Mouse (Mus musculus) kidney, embryonic 15.5 days (tissue): ENCODE measurements around the gene Prn. TPM values are rescaled to one million over a fixed set of nuclear protein-coding genes. Genes with fewer than 3 reads are reported as not detected.

Source experiments
- ATAC-seq: fragments of 200-750 bp; cut with Nextera tagmentation; replicated peaks from 2 replicates; pipeline ENCODE4 v1.8.0; 2017; ENCODE audit warnings: moderate TSS enrichment; ENCODE audit not compliant: low FRiP score
- H3K27ac ChIP-seq: fragments of 300-500 bp; sonication (generic); 2 replicates; pipeline ENCODE4 v1.5.1; 2015; ENCODE audit warnings: mild to moderate bottlenecking, inconsistent platforms
- H3K27me3 ChIP-seq: fragments of 300-500 bp; sonication (generic); 2 replicates; pipeline ENCODE4 v1.6.1; 2015; ENCODE audit warnings: inconsistent platforms
- H3K36me3 ChIP-seq: fragments of 300-500 bp; sonication (generic); 2 replicates; pipeline ENCODE4 v1.6.1; 2015; ENCODE audit warnings: inconsistent platforms
- H3K4me1 ChIP-seq: fragments of 300-500 bp; sonication (generic); 2 replicates; pipeline ENCODE4 v1.6.1; 2015; ENCODE audit warnings: inconsistent platforms
- H3K4me2 ChIP-seq: fragments of 300-500 bp; sonication (generic); 2 replicates; pipeline ENCODE4 v1.6.1; 2015; ENCODE audit warnings: moderate library complexity, mild to moderate bottlenecking, inconsistent platforms
- H3K4me3 ChIP-seq: fragments of 300-500 bp; sonication (generic); replicated peaks from 2 replicates; pipeline ENCODE4 v1.5.1; 2015; ENCODE audit warnings: mild to moderate bottlenecking, inconsistent platforms
- H3K9ac ChIP-seq: fragments of 300-500 bp; sonication (generic); 2 replicates; pipeline ENCODE4 v1.6.1; 2015; ENCODE audit warnings: mild to moderate bottlenecking, inconsistent platforms
- H3K9me3 ChIP-seq: fragments of 300-500 bp; sonication (generic); replicated peaks from 2 replicates; pipeline ENCODE4 v1.6.1; 2016; ENCODE audit warnings: inconsistent platforms
- WGBS: fragments of 180-500 bp; shearing (Covaris S2); methylation state at CpG from one replicate; pipeline ENCODE4 v1.1.7; 2015; ENCODE audit warnings: mixed read lengths; 5-methylcytosine and 5-hydroxymethylcytosine counted together
- polyA plus RNA-seq: library from polyadenylated mRNA; unstranded; fragments of >200 nt; fragmentation: Nextera tagmentation; extraction: Ambion mirVana; gene quantifications from 2 replicates; pipeline ENCODE4 v1.2.1, GENCODE M21; 2015

Prn gene
- polyA plus RNA-seq, 1 experiment from 2014 or later: not detected

DNA sequence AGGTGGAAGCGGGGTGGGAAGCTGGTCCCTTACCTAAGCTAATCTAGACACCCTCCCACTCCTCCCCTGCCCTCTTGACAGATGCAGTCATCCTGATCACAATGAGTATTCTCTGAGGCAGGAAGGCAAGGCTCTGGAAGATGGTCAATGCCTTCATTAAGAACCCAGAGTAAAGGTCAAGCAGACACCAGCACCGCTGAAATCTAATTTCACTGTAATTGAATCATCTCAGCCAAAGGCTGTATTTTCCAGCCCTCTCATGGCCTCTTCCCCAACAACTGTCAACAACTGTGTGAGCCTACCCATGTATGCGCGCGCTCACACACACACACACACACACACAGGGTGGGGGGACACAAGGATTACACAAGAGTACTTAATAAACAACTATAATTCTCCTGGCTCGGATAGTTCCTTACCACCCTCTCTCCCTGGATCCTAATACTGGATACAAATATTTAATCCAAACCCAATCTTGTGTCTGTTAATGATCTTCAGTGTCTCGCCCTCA lies 1.4 kb upstream of the Prn start:
- no peak overlapping the region for H3K9ac ChIP-seq
- WGBS: 68% methylated on average over 7 of the region's 7 CpGs
- no peak overlapping the region for H3K4me2 ChIP-seq
- H3K36me3 ChIP-seq: no peaks in the 10 kb centered on the region
- H3K27ac ChIP-seq: peak overlapping the region; percentile 28; the same call in 1 of the 2 replicates
- peaks cover 31% of the 10 kb centered on the region for H3K4me1 ChIP-seq
- no peak overlapping the region for H3K4me3 ChIP-seq
- no peaks in the 10 kb centered on the region for H3K9me3 ChIP-seq
- H3K27me3 ChIP-seq: 0 out of 2 replicates have a peak, but pooled peaks cover 3% of the 10 kb centered on the region
- ATAC-seq: peak; percentile 56

DNA sequence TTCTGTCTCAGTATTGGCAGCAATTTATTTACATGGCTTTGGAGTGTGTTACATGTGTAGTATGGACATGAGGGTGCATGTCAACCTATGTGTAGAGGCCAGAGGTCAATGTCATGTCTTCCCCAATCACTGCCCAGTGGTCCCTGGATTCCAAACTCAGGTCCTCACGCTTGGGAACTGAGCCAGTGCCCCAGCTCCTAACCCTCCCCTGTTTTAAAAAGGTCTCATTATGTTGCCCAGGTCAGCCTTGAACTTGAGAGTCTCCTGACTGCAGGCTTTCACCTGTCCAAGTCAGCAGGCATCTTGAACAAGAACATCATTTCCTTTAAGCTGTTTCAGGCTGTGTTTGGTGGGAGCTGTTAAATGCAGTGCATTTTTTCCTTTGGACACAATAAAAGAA lies 851 bp upstream of the Prn start:
- no peaks in the 10 kb centered on the region for H3K36me3 ChIP-seq
- H3K4me1 ChIP-seq: peaks cover 31% of the 10 kb centered on the region
- H3K9me3 ChIP-seq: no peaks in the 10 kb centered on the region
- H3K4me2 ChIP-seq: peak overlapping the region; percentile 88; the same call in 1 of the 2 replicates
- H3K9ac ChIP-seq: no peak overlapping the region
- 0 out of 2 replicates have a peak overlapping the region, but pooled peaks have one; percentile 28 for H3K27ac ChIP-seq
- peak; percentile 12 for ATAC-seq
- 0 out of 2 replicates have a peak, but pooled peaks cover 3% of the 10 kb centered on the region for H3K27me3 ChIP-seq
- 38% methylated on average over 1 of the region's 1 CpGs for WGBS
- H3K4me3 ChIP-seq: no peak overlapping the region

DNA sequence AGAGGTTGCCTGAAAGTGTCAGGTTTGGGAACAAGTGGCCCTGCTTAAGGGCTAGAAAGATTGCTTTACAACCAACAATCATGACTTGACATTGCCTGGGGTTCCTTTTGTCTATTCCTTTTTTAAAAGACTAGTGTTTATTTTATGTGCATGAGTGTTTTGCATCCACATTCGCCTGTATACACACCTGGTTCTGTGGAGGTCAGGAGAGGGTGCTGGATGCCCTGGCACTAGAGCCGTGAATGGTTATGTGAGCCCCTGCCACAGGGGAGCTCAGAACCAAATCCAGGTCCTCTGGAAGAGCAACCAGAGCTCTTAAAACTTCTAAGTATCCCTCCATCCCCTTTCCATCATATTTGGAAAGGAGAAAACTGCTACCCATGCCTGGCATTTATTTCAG lies 1.1 kb downstream of the Prn start:
- H3K4me1 ChIP-seq: peaks cover 31% of the 10 kb centered on the region
- H3K4me2 ChIP-seq: peak overlapping the region; percentile 88
- no peak overlapping the region for H3K9ac ChIP-seq
- no peaks in the 10 kb centered on the region for H3K9me3 ChIP-seq
- no peak for ATAC-seq
- H3K27ac ChIP-seq: no peak overlapping the region
- 0 out of 2 replicates have a peak, but pooled peaks cover 3% of the 10 kb centered on the region for H3K27me3 ChIP-seq
- H3K4me3 ChIP-seq: peak overlapping the region; percentile 76
- 68% methylated on average over 2 of the region's 2 CpGs for WGBS
- H3K36me3 ChIP-seq: no peaks in the 10 kb centered on the region

DNA sequence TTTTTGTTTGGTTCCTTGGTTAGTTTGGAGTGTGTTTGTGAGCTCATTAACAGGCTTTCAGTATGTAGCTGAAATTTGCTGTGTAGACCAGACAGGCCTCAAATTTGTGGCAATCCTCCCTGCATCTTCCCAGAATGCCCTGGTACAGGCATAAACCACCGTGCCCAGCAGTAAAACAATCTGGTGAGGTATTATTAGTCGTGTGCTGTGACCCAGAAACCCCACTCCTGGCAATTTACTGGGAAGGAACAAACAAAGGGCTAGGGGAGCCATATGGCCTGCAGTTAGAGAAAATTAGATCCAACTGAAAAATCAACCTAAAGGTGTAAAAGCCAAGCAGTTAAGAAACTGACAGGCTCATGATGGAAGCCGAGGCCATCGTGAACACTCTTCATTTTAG lies 1.6 kb downstream of the Prn start:
- Histone ChIP-seq H3K4me2 (peak overlapping the region; percentile 24; the same call in 1 of the 2 replicates), H3K9ac (no peak overlapping the region), H3K4me1 (peaks cover 31% of the 10 kb centered on the region), H3K4me3 (peak overlapping the region; percentile 76; the same call in 1 of the 2 replicates), H3K27me3 (0 out of 2 replicates have a peak, but pooled peaks cover 3% of the 10 kb centered on the region), H3K9me3 (no peaks in the 10 kb centered on the region), H3K27ac (no peak overlapping the region), H3K36me3 (no peaks in the 10 kb centered on the region)
- WGBS: 18% methylated on average over 4 of the region's 4 CpGs
- no peak for ATAC-seq

DNA sequence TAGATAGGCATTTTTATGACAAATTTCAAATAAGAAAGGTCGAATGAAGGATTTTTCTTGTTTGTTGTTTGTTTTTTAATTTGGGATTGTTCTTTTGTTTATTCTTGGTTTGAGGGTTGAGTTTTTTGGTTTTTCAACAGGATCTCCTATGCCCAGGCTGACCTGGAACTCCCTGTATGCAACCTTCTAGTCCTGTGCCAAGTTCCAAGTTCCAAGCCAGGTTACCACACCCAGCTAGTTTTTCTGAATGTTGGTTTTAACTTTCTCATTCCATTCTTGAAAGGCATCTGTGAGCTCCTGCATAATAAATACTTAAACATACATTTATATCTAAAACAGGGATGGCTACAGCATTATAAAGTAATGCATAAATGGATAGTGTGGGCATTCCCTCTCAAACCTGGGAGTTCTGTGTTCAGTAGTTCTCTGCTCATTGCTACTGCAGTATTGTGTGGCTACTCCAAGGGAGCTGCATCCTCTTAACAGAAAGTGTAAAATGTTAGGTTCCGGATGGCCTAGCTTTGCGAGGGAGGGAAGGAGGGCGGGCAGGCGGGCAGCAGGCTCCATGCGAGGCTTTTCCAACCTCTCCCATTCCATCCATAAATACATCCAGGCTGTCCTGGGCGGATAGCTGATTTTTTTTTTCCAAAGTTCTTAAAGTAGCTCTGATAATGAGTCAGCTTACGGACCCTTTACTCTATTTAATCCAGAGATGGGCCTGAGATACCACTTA lies 2.9 kb downstream of the Prn start:
- Histone ChIP-seq H3K4me3 (no peak overlapping the region), H3K9ac (no peak overlapping the region), H3K4me1 (peaks cover 31% of the 10 kb centered on the region), H3K27ac (no peak overlapping the region), H3K36me3 (0 out of 2 replicates have a peak, but pooled peaks cover 3% of the 10 kb centered on the region), H3K27me3 (0 out of 2 replicates have a peak, but pooled peaks cover 3% of the 10 kb centered on the region), H3K9me3 (no peaks in the 10 kb centered on the region), H3K4me2 (0 out of 2 replicates have a peak overlapping the region, but pooled peaks have one; percentile 12)
- no peak for ATAC-seq
- 44% methylated on average over 8 of the region's 8 CpGs for WGBS

DNA sequence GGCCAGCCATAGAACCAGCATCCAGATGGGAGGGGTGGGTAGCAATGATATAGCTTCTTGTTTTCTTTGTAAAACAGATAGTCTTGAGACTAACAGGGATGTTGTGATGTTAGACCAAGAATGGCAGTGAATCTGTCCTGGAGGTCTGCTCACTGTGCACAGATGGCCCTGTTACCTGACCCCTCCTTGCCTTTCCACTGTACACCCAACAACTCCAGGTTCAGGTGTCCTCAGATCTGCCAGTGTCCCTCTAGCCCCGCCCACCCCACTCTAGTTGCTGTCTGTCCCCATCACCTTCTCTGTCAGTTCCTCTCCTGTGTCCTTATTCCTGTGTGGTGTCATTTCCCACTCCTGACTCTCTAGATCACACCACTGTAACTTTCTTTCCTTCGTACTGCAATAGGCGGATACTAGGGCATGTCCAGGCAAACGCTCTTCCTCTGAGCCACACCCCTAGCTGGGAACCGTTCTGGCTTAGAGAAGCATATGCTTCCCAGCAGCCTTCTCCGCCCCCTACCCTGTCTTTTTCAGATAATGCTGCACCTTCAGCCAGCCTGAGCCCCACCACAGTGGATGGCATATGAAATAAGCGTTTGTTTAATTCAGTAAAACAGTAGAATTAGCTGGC lies 22.6 kb downstream of the Prn start:
- no peak overlapping the region for H3K4me3 ChIP-seq

DNA sequence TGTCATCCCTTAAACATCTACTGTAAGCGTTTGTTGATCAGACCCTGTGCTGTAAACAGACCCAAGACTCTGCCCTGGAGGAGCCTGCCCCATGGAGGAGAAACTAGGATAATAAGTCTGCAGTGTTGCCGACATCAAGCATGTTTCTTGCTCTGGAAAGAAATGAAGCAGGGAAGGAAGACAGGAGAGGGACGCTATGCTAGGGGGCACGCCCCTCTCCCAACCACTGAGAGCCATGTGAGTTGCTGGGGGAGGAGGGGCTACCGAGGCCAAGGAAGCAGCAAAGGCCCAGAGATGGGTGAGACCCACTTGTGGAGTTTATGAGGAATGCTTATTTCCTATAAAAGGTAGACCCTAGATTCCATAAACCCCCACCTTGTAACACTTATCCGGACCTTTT lies 23.3 kb downstream of the Prn start:
- Histone ChIP-seq H3K36me3 (peaks cover 12% of the 10 kb centered on the region), H3K27me3 (no peaks in the 10 kb centered on the region), H3K27ac (no peak overlapping the region), H3K9ac (no peak overlapping the region), H3K9me3 (no peaks in the 10 kb centered on the region), H3K4me3 (no peak overlapping the region), H3K4me1 (0 out of 2 replicates have a peak, but pooled peaks cover 2% of the 10 kb centered on the region), H3K4me2 (no peak overlapping the region)
- no peak for ATAC-seq
- 46% methylated on average over 6 of the region's 6 CpGs for WGBS

More for the DNA sequence above, 22.6 kb downstream of the Prn start:
- Histone ChIP-seq H3K9ac (no peak overlapping the region), H3K4me2 (no peak overlapping the region), H3K36me3 (peaks cover 11% of the 10 kb centered on the region), H3K9me3 (no peaks in the 10 kb centered on the region), H3K4me1 (0 out of 2 replicates have a peak, but pooled peaks cover 2% of the 10 kb centered on the region), H3K27me3 (no peaks in the 10 kb centered on the region), H3K27ac (no peak overlapping the region)
- ATAC-seq: 0 out of 2 replicates have a peak, but pooled peaks have one; percentile 15
- 79% methylated on average over 7 of the region's 7 CpGs for WGBS

DNA sequence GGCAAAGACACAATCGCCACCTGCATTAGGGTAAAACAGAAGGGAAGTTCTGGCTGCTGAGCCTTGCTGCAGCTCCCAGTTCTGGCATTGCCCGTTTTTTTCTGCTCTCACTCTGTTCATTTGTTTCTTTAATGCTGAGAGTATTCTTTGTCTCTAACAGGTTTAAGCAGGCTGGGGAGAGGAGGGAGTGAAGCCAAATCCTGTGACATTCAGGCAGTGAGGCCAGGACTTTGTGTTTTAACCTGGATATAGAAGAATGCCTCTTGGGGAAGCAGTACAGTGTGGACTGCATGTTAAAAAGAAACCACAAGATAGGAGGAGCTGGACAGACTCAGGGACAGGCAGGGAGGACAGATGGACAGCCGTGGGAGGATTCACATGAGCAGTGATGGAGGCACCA lies 23.8 kb downstream of the Prn start:
- Histone ChIP-seq H3K27me3 (no peaks in the 10 kb centered on the region), H3K27ac (no peak overlapping the region), H3K36me3 (peaks cover 12% of the 10 kb centered on the region), H3K9me3 (no peaks in the 10 kb centered on the region), H3K4me2 (no peak overlapping the region), H3K4me1 (0 out of 2 replicates have a peak, but pooled peaks cover 2% of the 10 kb centered on the region), H3K4me3 (no peak overlapping the region), H3K9ac (no peak overlapping the region)
- ATAC-seq: no peak
- WGBS: 70% methylated on average over 3 of the region's 3 CpGs

DNA sequence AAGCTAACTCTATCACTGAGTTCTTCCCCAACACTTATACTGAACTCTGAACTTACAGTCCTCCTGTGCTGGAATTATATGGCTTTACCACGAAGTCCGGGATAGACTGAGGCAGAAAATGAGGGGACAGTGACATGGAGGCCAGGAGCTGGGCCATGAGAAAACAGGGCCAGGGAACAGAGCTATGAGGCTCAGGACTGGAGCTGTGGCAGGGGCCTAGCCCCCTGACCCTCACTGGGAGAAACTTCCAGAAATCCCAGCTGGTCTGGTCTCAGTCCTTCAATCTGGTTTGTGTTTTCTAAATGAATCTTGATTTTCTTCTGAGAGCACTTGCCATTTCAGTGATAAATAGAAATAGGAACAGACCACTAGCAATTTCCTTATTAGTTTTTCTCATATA lies 24.5 kb downstream of the Prn start:
- 82% methylated on average over 2 of the region's 2 CpGs for WGBS

DNA sequence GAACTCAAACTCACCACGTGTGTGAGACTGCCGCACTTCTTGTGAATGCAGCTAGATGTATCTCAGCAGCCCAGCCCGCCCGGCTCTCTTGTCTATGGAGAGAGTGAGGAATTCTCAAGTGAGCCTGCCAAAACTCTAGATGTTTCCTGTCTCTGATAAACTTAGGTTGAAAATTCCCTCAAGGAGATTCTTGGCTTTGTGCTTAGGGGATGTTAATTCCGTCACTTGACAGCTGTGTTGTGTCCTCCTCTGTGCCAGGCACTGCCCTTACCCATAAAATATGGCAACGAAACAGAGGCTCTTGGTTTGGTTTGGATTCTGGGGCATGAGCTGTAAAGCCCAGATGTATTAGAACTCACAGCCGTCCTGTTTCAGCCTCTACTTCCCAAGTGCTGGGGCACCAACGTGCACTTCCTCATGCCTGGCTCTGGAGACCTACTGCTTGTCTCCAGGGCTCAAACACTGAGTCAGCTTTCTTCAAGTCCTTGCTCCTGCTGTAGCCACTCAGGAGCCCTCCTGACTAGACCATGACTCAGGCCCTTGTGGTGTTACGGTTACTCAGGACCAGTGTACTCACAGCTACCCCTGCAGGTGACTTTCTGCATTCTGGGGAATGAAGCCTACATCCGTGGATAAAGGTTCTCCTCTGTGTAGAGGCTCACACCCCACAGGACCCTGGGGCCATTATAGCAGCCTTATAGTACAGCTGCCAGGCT lies 25.8 kb downstream of the Prn start:
- Histone ChIP-seq H3K36me3 (peaks cover 12% of the 10 kb centered on the region), H3K27ac (no peak overlapping the region), H3K4me1 (0 out of 2 replicates have a peak, but pooled peaks cover 2% of the 10 kb centered on the region), H3K27me3 (no peaks in the 10 kb centered on the region), H3K9me3 (no peaks in the 10 kb centered on the region), H3K9ac (no peak overlapping the region), H3K4me3 (no peak overlapping the region), H3K4me2 (no peak overlapping the region)
- no peak for ATAC-seq
- 72% methylated on average over 10 of the region's 10 CpGs for WGBS

More for the DNA sequence above, 24.5 kb downstream of the Prn start:
- Histone ChIP-seq H3K9ac (no peak overlapping the region), H3K36me3 (peaks cover 12% of the 10 kb centered on the region), H3K4me1 (0 out of 2 replicates have a peak, but pooled peaks cover 2% of the 10 kb centered on the region), H3K4me2 (no peak overlapping the region), H3K9me3 (no peaks in the 10 kb centered on the region), H3K4me3 (no peak overlapping the region), H3K27me3 (no peaks in the 10 kb centered on the region), H3K27ac (no peak overlapping the region)
- no peak for ATAC-seq

DNA sequence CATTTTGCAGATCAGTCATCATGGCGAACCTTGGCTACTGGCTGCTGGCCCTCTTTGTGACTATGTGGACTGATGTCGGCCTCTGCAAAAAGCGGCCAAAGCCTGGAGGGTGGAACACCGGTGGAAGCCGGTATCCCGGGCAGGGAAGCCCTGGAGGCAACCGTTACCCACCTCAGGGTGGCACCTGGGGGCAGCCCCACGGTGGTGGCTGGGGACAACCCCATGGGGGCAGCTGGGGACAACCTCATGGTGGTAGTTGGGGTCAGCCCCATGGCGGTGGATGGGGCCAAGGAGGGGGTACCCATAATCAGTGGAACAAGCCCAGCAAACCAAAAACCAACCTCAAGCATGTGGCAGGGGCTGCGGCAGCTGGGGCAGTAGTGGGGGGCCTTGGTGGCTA lies 26.7 kb downstream of the Prn start:
- H3K4me1 ChIP-seq: 0 out of 2 replicates have a peak, but pooled peaks cover 2% of the 10 kb centered on the region
- H3K9me3 ChIP-seq: no peaks in the 10 kb centered on the region
- no peak overlapping the region for H3K4me2 ChIP-seq
- no peaks in the 10 kb centered on the region for H3K27me3 ChIP-seq
- peaks cover 12% of the 10 kb centered on the region for H3K36me3 ChIP-seq
- ATAC-seq: no peak
- no peak overlapping the region for H3K4me3 ChIP-seq
- H3K27ac ChIP-seq: no peak overlapping the region
- WGBS: 94% methylated on average over 10 of the region's 10 CpGs
- no peak overlapping the region for H3K9ac ChIP-seq
